Mouse (Mus musculus): ENCODE measurements at regions not wholly inside any gene's neighbourhood (a gene's known extent, or its start where the extent isn't known, plus 50 kb on each side); places are given as distances from the start of the nearest gene placed in this dataset.

DNA sequence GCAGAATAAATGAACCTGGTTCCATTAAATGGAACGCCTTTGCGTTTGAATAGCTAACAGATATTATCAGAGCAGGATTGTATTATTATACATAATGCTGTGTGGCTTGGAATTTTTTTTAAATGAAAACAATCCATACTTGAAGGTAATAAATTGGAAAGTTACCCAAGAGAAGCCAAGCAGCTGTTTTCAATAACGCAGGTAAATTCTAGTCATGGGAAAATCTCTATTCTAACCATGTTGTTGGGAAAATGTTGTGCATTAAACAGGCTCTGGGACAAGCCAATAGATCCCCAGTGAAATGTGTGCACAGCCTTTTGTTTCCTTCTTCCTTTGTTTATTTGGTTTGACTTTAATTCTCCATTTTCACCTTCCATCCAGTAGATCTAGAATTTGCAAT, 128.6 kb upstream of the Mmadhc start:
- TF ChIP-seq CTCF (IDR thresholded peaks at IDR 0.05; ENCODE audit: insufficient read depth, low read depth, low read length) = no peak
- TF ChIP-seq POLR2A (IDR thresholded peaks at IDR 0.05; ENCODE audit: insufficient read depth, low read depth, low read length) = no peak
